Mouse (Mus musculus) neural tube, embryonic 11.5 days (tissue): ENCODE measurements at regions not wholly inside any gene's neighbourhood (a gene's known extent, or its start where the extent isn't known, plus 50 kb on each side); places are given as distances from the start of the nearest gene placed in this dataset.

Source experiments
- ATAC-seq: fragments of 200-750 bp; cut with Nextera tagmentation; 2 replicates; pipeline ENCODE4 v1.8.0; 2017; ENCODE audit warnings: moderate number of reproducible peaks, mild to moderate bottlenecking, moderate TSS enrichment, moderate library complexity; ENCODE audit not compliant: insufficient read depth, low FRiP score, low TSS enrichment
- DNase-seq: peaks from one replicate; pipeline ENCODE4 v3.0.0-alpha.2; 2015; ENCODE audit warnings: low spot score
- H3K27ac ChIP-seq: fragments of 300-500 bp; sonication (generic); 2 replicates; pipeline ENCODE4 v1.5.1; 2014; ENCODE audit warnings: low read depth, mild to moderate bottlenecking, low read length
- H3K27me3 ChIP-seq: fragments of 300-500 bp; sonication (generic); 2 replicates; pipeline ENCODE4 v1.6.1; 2014; ENCODE audit warnings: mild to moderate bottlenecking, low read length, mixed read lengths; ENCODE audit not compliant: control insufficient read depth, insufficient read depth
- H3K36me3 ChIP-seq: fragments of 300-500 bp; sonication (generic); 2 replicates; pipeline ENCODE4 v1.6.1; 2014; ENCODE audit warnings: mild to moderate bottlenecking, low read length, moderate library complexity, mixed read lengths; ENCODE audit not compliant: control insufficient read depth, insufficient read depth
- H3K4me1 ChIP-seq: fragments of 300-500 bp; sonication (generic); 2 replicates; pipeline ENCODE4 v1.6.1; 2014; ENCODE audit warnings: low read length, mixed read lengths; ENCODE audit not compliant: control insufficient read depth, insufficient read depth
- H3K4me2 ChIP-seq: fragments of 300-500 bp; sonication (generic); 2 replicates; pipeline ENCODE4 v1.6.1; 2014; ENCODE audit warnings: low read depth, mild to moderate bottlenecking, moderate library complexity
- H3K4me3 ChIP-seq: fragments of 300-500 bp; sonication (generic); 2 replicates; pipeline ENCODE4 v1.5.1; 2014; ENCODE audit warnings: low read depth, low read length
- H3K9ac ChIP-seq: fragments of 300-500 bp; sonication (generic); 2 replicates; pipeline ENCODE4 v1.6.1; 2014; ENCODE audit warnings: mild to moderate bottlenecking, low read length
- H3K9me3 ChIP-seq: fragments of 300-500 bp; sonication (generic); 2 replicates; pipeline ENCODE4 v1.6.1; 2016; ENCODE audit warnings: low read length; ENCODE audit not compliant: control insufficient read depth
- WGBS: fragments of 180-500 bp; shearing (Covaris S2); extraction: QIAGEN DNeasy Blood & Tissue Kit; methylation state at CpG from one replicate; pipeline ENCODE4 v1.1.7; 2014; 5-methylcytosine and 5-hydroxymethylcytosine counted together

DNA sequence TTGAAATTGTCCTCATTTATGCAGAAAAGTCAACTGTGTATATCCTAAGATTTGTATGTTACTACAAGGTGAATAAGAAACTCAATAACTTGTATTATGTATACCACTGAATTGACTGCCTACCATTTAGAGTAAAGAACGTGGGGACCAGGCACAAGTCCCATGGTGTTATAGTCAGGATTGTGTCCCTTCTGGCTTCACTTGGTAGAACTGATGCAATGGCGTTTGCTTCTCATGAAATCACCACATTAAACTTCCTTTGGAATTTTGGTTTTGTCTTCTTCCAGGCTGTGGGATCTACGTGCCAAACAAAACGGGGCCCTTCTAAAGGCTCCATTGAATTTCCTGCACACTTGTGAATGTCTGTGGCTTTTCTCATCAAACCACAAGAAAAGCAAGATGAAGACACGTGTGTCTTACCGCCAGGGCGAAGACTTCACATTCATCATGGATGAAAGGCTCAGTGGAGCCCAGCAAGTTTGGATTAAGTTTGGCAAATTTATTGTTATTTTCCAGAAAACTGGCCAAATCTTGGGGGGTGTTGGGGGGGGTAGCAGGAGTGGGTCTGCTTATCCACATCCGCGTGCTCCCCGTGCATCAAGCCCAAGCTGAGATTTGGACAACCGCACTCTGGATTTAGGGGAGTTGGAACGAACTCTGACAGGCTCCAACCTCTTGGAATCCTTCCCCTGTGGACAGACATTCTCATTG is 353.3 kb downstream of the Ankrd50 start:
- Histone ChIP-seq H3K4me2 (no peak overlapping the region), H3K4me1 (no peaks in the 10 kb centered on the region), H3K4me3 (no peak overlapping the region), H3K27me3 (no peaks in the 10 kb centered on the region), H3K9ac (no peak overlapping the region), H3K36me3 (no peaks in the 10 kb centered on the region), H3K27ac (no peak overlapping the region), H3K9me3 (no peaks in the 10 kb centered on the region)
- ATAC-seq (no peak), DNase-seq (no peak)
- 92% methylated on average over 12 of the region's 12 CpGs for WGBS

DNA sequence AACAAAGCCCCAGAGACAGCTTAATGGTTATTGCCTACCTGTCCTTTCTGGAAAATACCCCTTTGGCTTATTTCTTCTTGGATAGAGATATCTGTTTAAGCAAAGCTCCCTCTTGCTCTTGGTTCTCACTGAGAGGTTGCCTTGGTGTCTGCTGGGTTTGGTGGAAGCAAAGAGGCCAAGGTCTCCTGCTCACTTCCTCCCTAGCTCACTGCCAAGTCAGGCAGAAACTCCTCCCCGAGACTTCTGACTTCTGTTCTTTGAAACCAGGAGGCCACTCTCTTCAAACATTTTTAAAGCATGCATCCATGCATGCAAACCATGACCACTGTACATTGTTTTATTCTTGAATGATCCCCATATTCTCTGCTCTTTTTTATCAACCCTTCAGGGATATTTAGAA is 354.6 kb downstream of the Ankrd50 start:
- DNase-seq (no peak), ATAC-seq (no peak)
- Histone ChIP-seq H3K4me2 (no peak overlapping the region), H3K27me3 (no peaks in the 10 kb centered on the region), H3K36me3 (no peaks in the 10 kb centered on the region), H3K9ac (no peak overlapping the region), H3K4me1 (no peaks in the 10 kb centered on the region), H3K4me3 (no peak overlapping the region), H3K9me3 (no peaks in the 10 kb centered on the region), H3K27ac (no peak overlapping the region)
- 63% methylated on average over 1 of the region's 1 CpGs for WGBS

DNA sequence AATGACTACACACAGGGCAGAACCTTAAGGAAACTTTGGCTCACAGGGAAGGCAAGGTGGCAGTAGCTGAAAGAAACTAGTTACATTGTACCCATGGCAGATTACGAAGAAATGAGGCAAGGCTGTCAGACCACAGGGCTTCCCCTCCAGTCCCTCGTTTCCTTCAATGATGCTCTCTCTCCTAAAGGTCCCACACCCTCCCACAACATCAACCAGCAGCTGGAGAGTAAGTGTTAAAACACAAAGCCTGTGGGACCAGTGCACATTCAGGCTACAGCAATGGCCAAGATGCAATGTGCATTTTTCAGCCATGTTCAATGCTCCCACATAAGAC is 355.5 kb downstream of the Ankrd50 start:
- H3K27me3 ChIP-seq, result no peaks in the 10 kb centered on the region
- WGBS, result 88% methylated on average over 2 of the region's 2 CpGs
- H3K36me3 ChIP-seq, result no peaks in the 10 kb centered on the region
- DNase-seq (no peak), ATAC-seq (no peak)
- no peak overlapping the region for H3K4me3 ChIP-seq
- H3K27ac ChIP-seq, result no peak overlapping the region
- no peaks in the 10 kb centered on the region for H3K4me1 ChIP-seq
- H3K4me2 ChIP-seq, result no peak overlapping the region
- no peaks in the 10 kb centered on the region for H3K9me3 ChIP-seq
- H3K9ac ChIP-seq, result no peak overlapping the region

DNA sequence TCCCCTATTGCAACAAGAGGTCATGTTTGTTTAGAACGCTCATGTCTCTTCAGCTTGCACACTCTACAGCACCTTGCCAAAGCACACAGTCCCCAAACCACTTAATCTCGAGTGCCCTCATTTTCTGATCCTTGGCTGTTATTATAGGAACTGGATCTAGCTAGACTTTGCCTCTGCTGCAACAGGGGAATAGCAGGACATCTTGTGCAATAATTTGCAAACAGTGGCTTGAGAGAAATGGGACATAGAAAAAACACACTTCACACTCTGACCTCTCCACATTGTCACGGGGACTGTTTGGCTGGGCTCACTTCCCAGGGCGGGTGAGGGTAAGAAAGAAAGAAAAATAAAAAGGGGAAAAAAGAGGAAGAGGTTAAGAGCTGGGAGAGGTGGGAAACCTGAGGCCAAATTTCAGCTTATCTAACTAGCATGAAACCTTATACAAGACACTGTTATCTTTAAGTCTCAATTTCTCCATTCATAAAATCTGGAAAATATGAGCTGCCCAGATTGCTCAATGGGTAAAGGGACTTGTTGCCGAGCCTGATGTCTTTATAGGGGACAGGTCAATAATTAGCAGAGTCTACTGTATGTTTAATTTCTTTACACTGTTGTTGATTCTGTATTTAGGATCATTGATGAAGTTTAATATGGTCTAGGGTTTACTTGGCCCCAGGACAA is 356.0 kb downstream of the Ankrd50 start:
- WGBS, result 68% methylated on average over 5 of the region's 5 CpGs
- Histone ChIP-seq H3K4me3 (no peak overlapping the region), H3K27me3 (no peaks in the 10 kb centered on the region), H3K4me2 (no peak overlapping the region), H3K9me3 (no peaks in the 10 kb centered on the region), H3K36me3 (no peaks in the 10 kb centered on the region), H3K9ac (no peak overlapping the region), H3K27ac (no peak overlapping the region), H3K4me1 (no peaks in the 10 kb centered on the region)
- ATAC-seq (no peak), DNase-seq (no peak)

DNA sequence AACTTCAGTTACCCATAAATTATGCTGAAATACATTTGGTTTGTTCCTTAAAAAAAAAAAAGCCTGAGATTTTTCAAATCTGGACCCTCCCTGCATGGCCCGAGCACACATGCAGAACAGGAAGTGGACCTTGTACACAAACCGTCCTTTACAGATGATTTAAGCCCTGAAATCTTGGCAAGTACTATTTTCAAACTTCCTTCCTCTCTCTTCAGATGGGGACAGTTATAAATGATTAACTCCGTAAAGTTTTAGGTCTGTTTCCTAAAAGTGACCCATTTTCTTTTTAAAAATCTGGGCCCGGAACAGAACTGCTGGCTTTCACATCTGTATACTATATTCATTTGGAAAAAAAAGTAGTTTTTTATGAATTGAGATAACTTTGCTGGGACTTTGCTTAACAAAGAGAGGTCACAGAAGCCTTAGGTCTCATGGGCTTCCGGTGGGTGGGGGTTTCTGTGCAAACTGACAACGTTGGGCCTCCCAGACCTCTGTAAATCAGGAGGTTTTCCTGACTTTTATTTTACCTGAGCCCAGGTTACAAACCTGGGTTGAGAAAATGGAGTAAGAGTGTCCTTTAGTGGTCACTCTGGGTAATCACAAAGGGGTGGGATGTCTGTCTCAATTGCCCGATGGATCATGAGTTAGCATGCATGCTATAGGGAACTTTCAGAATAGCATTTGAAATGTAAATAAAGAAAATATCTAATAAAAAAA is 368.4 kb downstream of the Ankrd50 start:
- H3K27me3 ChIP-seq, result no peaks in the 10 kb centered on the region
- H3K4me1 ChIP-seq, result no peaks in the 10 kb centered on the region
- H3K9me3 ChIP-seq, result no peaks in the 10 kb centered on the region
- no peak for DNase-seq
- H3K4me3 ChIP-seq, result no peak overlapping the region
- no peak for ATAC-seq
- WGBS, result 65% methylated on average over 7 of the region's 7 CpGs
- H3K9ac ChIP-seq, result no peak overlapping the region
- H3K4me2 ChIP-seq, result no peak overlapping the region
- H3K27ac ChIP-seq, result no peak overlapping the region
- H3K36me3 ChIP-seq, result no peaks in the 10 kb centered on the region

DNA sequence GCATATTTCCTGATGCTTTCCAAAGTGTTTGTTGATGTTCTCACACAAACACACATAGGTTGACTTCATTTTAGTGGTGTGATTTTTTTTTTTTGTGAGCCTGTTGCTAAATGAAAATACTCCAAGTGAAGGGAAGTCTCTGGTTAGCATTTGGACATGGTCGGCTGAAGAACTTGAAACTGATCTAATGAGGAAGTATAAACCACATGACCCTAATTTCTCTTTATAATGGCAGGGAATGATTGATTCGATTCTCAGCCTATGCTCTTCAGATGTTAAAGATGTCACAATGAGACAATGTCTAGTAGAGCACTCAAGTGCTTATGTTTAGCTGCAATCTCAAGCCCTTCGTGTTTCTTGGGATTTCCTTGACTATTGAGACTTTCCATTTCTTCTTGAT is 372.1 kb downstream of the Ankrd50 start:
- H3K27ac ChIP-seq, result no peak overlapping the region
- no peaks in the 10 kb centered on the region for H3K4me1 ChIP-seq
- DNase-seq, result no peak
- H3K9ac ChIP-seq, result no peak overlapping the region
- H3K27me3 ChIP-seq, result no peaks in the 10 kb centered on the region
- 91% methylated on average over 3 of the region's 3 CpGs for WGBS
- no peaks in the 10 kb centered on the region for H3K36me3 ChIP-seq
- no peaks in the 10 kb centered on the region for H3K9me3 ChIP-seq
- no peak overlapping the region for H3K4me3 ChIP-seq
- no peak for ATAC-seq
- no peak overlapping the region for H3K4me2 ChIP-seq

DNA sequence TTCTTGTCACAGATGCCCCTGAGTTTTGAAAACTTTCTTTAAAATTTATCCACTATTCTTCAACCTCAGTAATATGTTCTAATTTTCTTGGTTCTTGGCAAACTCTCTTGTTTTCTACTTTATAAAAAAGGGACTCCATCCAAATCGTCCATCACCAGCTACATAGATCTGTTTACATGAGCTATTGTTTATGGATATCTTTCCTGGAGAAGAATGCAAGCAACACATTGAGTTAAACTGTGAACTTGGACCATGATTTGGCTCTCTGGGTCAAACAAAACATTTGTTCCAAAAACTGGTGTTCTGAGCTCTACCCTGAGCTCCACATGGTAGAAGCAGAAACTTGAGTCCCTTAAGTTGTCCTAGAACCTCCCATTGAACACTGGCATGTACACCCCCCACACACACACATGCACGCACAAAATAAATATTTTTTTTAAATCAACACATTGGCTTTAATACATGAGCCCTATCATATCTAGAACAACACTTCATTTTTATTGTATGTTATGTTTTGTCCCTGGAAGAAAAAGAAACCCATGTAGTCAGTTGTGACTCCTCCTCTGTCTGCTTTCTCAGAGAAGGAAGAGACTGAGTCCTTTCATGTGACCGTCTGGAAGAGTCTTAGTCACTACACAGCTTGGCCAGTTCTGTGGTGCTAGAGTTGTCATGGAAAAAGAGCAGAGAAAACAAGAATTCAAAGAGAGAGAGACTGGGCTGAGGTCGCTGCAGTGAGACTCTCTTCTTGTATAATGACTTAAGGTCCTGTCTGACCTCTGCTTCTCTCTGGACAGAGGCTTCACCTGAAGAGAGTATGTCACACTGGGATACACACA is 379.4 kb downstream of the Ankrd50 start:
- ATAC-seq (no peak), DNase-seq (no peak)
- no peaks in the 10 kb centered on the region for H3K9me3 ChIP-seq
- H3K4me1 ChIP-seq, result no peaks in the 10 kb centered on the region
- H3K27me3 ChIP-seq, result no peaks in the 10 kb centered on the region
- H3K4me3 ChIP-seq, result no peak overlapping the region
- no peak overlapping the region for H3K9ac ChIP-seq
- no peak overlapping the region for H3K4me2 ChIP-seq
- no peak overlapping the region for H3K27ac ChIP-seq
- 77% methylated on average over 4 of the region's 4 CpGs for WGBS
- no peaks in the 10 kb centered on the region for H3K36me3 ChIP-seq

DNA sequence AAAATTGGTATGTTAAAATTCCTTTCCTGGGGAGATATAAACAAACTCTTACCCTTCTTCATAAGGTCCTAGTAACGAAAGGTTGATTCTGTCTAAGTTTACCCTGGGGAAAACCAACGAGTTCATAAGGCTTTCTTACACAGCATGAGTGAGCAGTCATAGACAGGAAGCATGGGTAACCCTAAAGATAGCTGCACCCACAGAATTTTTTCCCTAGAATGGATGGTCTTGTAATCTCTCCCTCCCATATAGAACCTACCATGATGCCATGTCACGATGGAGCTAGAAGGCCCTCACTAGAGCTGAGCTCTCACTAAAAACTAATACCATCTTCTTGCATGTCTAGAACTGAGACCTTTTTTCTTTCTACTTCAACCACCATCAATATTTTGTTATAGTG is 380.1 kb upstream of the Gm5148 start:
- H3K36me3 ChIP-seq, result no peaks in the 10 kb centered on the region
- ATAC-seq (no peak), DNase-seq (no peak)
- H3K27me3 ChIP-seq, result no peaks in the 10 kb centered on the region
- no peaks in the 10 kb centered on the region for H3K9me3 ChIP-seq
- H3K4me3 ChIP-seq, result no peak overlapping the region
- H3K4me1 ChIP-seq, result no peaks in the 10 kb centered on the region
- no peak overlapping the region for H3K9ac ChIP-seq
- H3K27ac ChIP-seq, result no peak overlapping the region
- WGBS, result 90% methylated on average over 3 of the region's 3 CpGs
- H3K4me2 ChIP-seq, result no peak overlapping the region
